Mouse (Mus musculus) forebrain, embryonic 12.5 days (tissue): Measurements from ENCODE around the gene Lrrc49. TPM values are rescaled to one million over a fixed set of nuclear protein-coding genes. Genes with fewer than 3 reads are reported as not detected.
A peak's percentile ranks its signal among the peaks of the same experiment; 100 is the strongest.

Source experiments
- ATAC-seq: fragments of 200-750 bp; cut with Nextera tagmentation; 2 replicates; pipeline ENCODE4 v1.8.0; 2017; ENCODE audit warnings: moderate TSS enrichment; ENCODE audit not compliant: low FRiP score
- H3K27ac ChIP-seq: fragments of 300-500 bp; sonication (generic); 2 replicates; pipeline ENCODE4 v1.5.1; 2016; ENCODE audit warnings: mild to moderate bottlenecking
- H3K27me3 ChIP-seq: fragments of 300-500 bp; sonication (generic); 2 replicates; pipeline ENCODE4 v1.6.1; 2016; ENCODE audit warnings: mild to moderate bottlenecking
- H3K36me3 ChIP-seq: fragments of 300-500 bp; sonication (generic); replicated peaks from 2 replicates; pipeline ENCODE4 v1.6.1; 2016; ENCODE audit warnings: mild to moderate bottlenecking
- H3K4me1 ChIP-seq: fragments of 300-500 bp; sonication (generic); 2 replicates; pipeline ENCODE4 v1.6.1; 2016
- H3K4me2 ChIP-seq: fragments of 300-500 bp; sonication (generic); 2 replicates; pipeline ENCODE4 v1.6.1; 2016; ENCODE audit warnings: mild to moderate bottlenecking, moderate library complexity
- H3K4me3 ChIP-seq: fragments of 300-500 bp; sonication (generic); replicated peaks from 2 replicates; pipeline ENCODE4 v1.5.1; 2016; ENCODE audit warnings: mild to moderate bottlenecking
- H3K9ac ChIP-seq: fragments of 300-500 bp; sonication (generic); 2 replicates; pipeline ENCODE4 v1.6.1; 2016; ENCODE audit warnings: mild to moderate bottlenecking
- H3K9me3 ChIP-seq: fragments of 300-500 bp; sonication (generic); 2 replicates; pipeline ENCODE4 v1.6.1; 2016
- WGBS: fragments of 180-500 bp; shearing (Covaris S2); methylation state at CpG from one replicate; pipeline ENCODE4 v1.1.7; 2016; 5-methylcytosine and 5-hydroxymethylcytosine counted together
- polyA plus RNA-seq: library from polyadenylated mRNA; unstranded; fragments of >200 nt; fragmentation: Nextera tagmentation; extraction: Ambion mirVana; gene quantifications from 2 replicates; pipeline ENCODE4 v1.2.1, GENCODE M21; 2016

The Lrrc49 gene
- polyA plus RNA-seq, 1 experiment from 2014 or later, result 62.4 TPM

DNA sequence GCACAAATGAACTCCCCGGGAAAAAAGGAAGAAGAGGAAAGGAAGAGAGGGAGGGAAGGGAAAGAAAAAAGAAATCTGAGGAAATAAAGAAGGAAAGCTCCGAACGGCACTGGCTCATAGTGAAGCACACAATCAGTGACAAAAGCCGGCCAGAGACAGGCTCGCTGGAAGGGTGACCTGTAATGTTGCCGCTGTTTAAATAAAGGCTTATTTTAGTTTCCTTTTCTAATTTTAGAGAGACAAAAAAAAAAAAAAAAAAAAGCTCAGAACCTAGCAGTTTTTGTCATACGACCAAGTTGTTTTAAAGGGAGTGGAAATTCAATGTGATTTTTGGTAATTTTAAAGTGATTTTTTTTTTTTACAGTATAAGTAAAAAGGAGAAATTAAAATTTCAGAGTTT is 71.6 kb downstream of the Lrrc49 start:
- Histone ChIP-seq H3K27me3 (no peaks in the 10 kb centered on the region), H3K9me3 (no peaks in the 10 kb centered on the region), H3K4me1 (no peaks in the 10 kb centered on the region), H3K9ac (no peak overlapping the region), H3K4me2 (no peak overlapping the region), H3K36me3 (peaks cover 17% of the 10 kb centered on the region), H3K4me3 (no peak overlapping the region), H3K27ac (no peak overlapping the region)
- no peak for ATAC-seq
- 85% methylated on average over 7 of the region's 7 CpGs for WGBS

DNA sequence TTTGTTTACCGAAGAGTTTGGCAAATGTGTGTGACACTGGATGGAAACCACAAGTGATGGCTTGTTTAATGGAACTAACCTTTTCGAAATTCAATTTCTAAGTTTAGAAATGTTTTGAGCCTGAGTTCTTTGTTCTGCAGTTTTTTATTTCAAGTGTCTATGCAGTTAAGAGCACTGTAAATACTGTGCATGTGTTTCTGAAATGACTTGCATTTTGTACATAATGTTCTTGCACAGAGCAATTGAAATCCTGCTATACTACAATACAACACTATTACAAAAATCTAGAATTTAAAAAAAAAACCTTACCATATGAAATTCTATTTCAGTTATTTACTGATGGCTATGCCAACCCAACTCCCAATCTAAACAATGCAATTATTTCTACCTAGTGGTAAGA is 75.7 kb downstream of the Lrrc49 start:
- Histone ChIP-seq H3K27me3 (no peaks in the 10 kb centered on the region), H3K4me3 (no peak overlapping the region), H3K9ac (no peak overlapping the region), H3K4me2 (no peak overlapping the region), H3K36me3 (peaks cover 37% of the 10 kb centered on the region), H3K4me1 (no peaks in the 10 kb centered on the region), H3K27ac (no peak overlapping the region), H3K9me3 (no peaks in the 10 kb centered on the region)
- no peak for ATAC-seq
- 96% methylated on average over 2 of the region's 2 CpGs for WGBS

DNA sequence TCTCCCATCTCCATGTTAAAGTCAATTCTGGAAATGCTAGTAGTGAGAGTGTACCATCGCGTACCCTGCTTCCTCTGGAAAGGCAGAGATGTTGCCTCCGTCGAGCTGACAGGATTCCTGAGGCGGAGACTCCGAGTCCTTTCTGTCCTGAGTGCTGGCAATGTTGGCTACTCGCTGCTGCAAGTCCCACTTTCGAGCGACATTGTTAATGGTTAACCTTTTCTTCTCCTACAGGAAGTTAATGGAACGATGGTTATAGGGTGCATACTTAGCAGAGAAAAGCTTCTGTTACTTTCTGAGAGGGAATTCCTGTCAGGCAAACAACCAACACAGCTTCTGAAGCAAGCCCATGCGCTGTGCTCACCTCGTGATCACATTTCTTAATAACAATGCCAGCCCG is 77.8 kb downstream of the Lrrc49 start:
- Histone ChIP-seq H3K27ac (no peak overlapping the region), H3K9ac (no peak overlapping the region), H3K4me3 (no peak overlapping the region), H3K4me1 (no peaks in the 10 kb centered on the region), H3K27me3 (no peaks in the 10 kb centered on the region), H3K4me2 (no peak overlapping the region), H3K36me3 (peaks cover 44% of the 10 kb centered on the region), H3K9me3 (no peaks in the 10 kb centered on the region)
- no peak for ATAC-seq
- 87% methylated on average over 13 of the region's 13 CpGs for WGBS

DNA sequence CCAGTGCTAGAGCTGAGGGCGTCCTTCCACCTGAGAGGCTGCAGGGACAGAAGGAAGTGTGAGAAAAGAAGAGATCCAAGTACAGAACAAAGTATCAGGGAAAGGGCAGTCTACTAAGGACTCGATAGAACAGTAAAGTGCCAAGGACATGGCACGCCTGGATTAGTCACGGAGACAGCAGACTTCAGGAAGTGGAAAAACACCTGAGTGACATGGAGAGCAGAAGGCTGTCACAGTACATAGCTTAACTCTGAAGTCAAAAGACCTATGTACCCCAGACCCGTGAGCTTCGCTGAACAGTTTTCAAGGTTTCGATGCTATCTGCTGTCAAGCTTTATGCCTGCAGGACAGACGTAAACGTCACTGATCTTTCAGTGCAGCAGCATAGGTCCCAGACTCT is 79.1 kb downstream of the Lrrc49 start:
- no peak overlapping the region for H3K9ac ChIP-seq
- peaks cover 50% of the 10 kb centered on the region for H3K36me3 ChIP-seq
- no peaks in the 10 kb centered on the region for H3K27me3 ChIP-seq
- no peaks in the 10 kb centered on the region for H3K4me1 ChIP-seq
- no peak overlapping the region for H3K4me2 ChIP-seq
- no peaks in the 10 kb centered on the region for H3K9me3 ChIP-seq
- no peak overlapping the region for H3K27ac ChIP-seq
- no peak overlapping the region for H3K4me3 ChIP-seq
- no peak for ATAC-seq
- 93% methylated on average over 9 of the region's 9 CpGs for WGBS

DNA sequence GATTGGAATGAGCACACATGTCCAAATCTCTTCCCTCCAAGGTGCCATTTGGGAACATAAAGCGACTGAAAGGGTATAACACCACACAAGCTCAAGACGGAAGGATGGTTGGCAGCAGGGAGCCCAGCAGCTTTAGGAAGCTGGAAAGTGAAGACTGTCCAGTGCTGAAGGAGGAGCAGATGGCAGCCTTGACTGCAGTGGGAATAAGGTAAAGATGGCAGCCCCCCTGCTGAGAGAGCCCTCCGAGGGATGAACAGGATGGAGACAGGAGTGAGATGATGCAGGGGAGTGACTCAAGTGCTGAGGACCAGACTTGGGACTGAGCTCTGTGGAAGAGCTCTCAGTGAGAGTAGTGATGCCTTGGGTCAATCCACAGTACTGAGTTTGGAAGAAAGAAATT is 79.9 kb downstream of the Lrrc49 start:
- no peak overlapping the region for H3K4me2 ChIP-seq
- no peak overlapping the region for H3K27ac ChIP-seq
- no peaks in the 10 kb centered on the region for H3K27me3 ChIP-seq
- H3K9me3 ChIP-seq, result no peaks in the 10 kb centered on the region
- peaks cover 47% of the 10 kb centered on the region for H3K36me3 ChIP-seq
- no peak for ATAC-seq
- H3K4me1 ChIP-seq, result no peaks in the 10 kb centered on the region
- 77% methylated on average over 3 of the region's 3 CpGs for WGBS
- H3K4me3 ChIP-seq, result no peak overlapping the region
- H3K9ac ChIP-seq, result no peak overlapping the region

DNA sequence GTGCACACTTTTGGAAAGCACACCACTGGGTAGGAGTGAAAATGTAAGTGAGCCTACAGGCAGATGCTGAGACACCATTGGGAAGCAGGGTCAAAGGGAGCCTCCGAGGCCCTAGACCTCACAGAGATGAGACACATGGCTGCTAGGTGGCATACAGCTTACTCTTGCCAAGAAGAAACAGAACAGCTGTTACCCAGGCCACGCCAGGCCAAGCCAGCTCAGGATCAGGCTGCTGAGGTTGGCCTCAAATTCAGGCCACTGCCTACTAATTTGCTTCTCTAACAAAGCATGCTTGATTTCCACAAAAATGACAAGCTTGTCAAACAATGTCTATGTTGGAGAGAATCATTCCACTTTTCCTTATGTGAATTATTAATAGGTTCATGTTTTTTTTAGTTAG is 83.0 kb downstream of the Lrrc49 start:
- H3K4me3 ChIP-seq, result no peak overlapping the region
- WGBS, result 79% methylated on average over 2 of the region's 2 CpGs
- peaks cover 50% of the 10 kb centered on the region for H3K36me3 ChIP-seq
- H3K4me2 ChIP-seq, result no peak overlapping the region
- H3K9me3 ChIP-seq, result no peaks in the 10 kb centered on the region
- H3K27ac ChIP-seq, result no peak overlapping the region
- H3K9ac ChIP-seq, result no peak overlapping the region
- ATAC-seq, result no peak
- no peaks in the 10 kb centered on the region for H3K27me3 ChIP-seq
- no peaks in the 10 kb centered on the region for H3K4me1 ChIP-seq

DNA sequence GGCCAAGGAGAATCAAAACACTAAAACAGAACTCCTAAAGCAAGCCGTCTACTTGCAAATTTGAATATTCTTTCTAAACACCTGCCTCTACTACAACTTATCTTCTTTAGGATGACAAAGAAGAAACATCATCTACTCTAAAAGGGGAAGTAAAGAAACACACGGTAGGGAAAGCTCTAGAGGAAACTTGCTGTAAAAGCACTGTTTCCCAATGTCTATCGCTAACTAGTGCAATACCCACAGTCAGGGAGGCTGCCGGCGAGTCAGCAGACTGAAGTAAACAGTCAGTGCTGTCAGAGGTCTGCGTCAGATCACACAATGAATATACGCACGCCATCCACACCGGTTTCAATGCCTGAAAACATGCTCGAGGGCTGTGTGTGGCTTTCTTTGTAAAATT is 86.0 kb downstream of the Lrrc49 start:
- Histone ChIP-seq H3K4me1 (no peaks in the 10 kb centered on the region), H3K27me3 (no peaks in the 10 kb centered on the region), H3K4me2 (no peak overlapping the region), H3K36me3 (peaks cover 52% of the 10 kb centered on the region), H3K9me3 (no peaks in the 10 kb centered on the region), H3K9ac (no peak overlapping the region), H3K27ac (no peak overlapping the region), H3K4me3 (no peak overlapping the region)
- no peak for ATAC-seq
- 90% methylated on average over 10 of the region's 10 CpGs for WGBS

DNA sequence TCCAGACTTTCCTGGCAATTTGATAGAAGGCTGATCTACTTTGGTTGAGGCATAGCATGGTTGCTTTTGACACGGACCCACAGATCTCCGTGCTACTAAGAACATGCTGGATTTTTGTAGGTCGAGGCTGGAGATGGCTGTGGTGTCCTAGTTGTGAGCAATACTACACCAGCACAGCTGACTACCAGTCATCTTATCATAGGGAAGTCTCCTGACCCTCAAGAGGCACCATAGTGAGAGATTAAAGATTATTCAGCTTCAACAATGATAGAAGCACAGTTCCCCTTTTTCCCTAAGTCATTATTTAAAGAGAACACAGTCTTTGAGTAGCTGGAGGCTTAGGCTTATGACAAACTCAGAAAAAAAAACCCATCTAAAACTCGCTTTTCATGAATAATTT is 87.7 kb downstream of the Lrrc49 start:
- Histone ChIP-seq H3K4me2 (no peak overlapping the region), H3K27ac (peak overlapping the region; percentile 13; the same call in 1 of the 2 replicates), H3K4me1 (no peaks in the 10 kb centered on the region), H3K27me3 (no peaks in the 10 kb centered on the region), H3K36me3 (peaks cover 53% of the 10 kb centered on the region), H3K9ac (no peak overlapping the region), H3K9me3 (no peaks in the 10 kb centered on the region), H3K4me3 (no peak overlapping the region)
- ATAC-seq, result no peak
- 95% methylated on average over 4 of the region's 4 CpGs for WGBS

DNA sequence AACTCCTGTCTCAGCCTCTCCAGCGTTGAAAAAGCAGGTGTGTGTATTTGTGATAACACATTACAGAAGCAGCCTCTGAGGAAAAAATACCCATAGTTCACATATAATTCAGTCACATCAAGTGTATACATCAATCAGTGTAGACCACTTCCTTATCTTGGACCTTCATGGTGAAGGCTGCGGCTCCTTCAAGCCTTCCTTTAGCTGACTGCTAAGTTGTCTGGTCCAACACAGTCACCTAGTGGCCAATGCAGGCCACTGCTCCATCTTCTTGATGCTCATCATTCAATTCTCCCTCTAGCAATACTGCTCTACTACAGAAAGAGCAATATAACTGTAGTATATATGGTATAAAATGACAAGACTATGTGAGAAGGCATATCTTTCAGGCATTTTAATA is 88.5 kb downstream of the Lrrc49 start:
- no peak overlapping the region for H3K4me2 ChIP-seq
- 85% methylated on average over 2 of the region's 2 CpGs for WGBS
- no peak overlapping the region for H3K9ac ChIP-seq
- H3K36me3 ChIP-seq, result peaks cover 52% of the 10 kb centered on the region
- H3K4me3 ChIP-seq, result no peak overlapping the region
- H3K4me1 ChIP-seq, result no peaks in the 10 kb centered on the region
- H3K9me3 ChIP-seq, result no peaks in the 10 kb centered on the region
- H3K27me3 ChIP-seq, result no peaks in the 10 kb centered on the region
- no peak for ATAC-seq
- H3K27ac ChIP-seq, result no peak overlapping the region

DNA sequence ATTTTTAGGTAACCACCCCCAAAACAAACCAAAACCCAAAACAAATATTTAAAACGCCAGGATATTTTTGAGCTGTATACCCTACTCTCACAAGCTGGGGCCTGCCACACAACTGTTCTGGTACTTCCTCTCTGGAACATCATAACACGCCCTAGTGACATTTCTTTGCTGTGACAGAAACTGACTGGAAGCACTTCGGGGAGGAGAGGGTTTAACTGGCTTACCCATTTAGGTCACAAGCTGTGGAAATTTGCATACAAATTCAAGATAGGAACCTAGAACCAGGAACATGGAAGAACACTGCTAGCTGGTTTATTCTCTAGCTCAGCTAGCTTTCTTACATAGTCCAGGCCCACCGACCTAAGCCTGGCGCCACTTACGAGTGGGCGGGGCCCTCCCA is 92.6 kb downstream of the Lrrc49 start:
- 84% methylated on average over 7 of the region's 7 CpGs for WGBS
- no peak for ATAC-seq
- Histone ChIP-seq H3K4me2 (no peak overlapping the region), H3K9me3 (no peaks in the 10 kb centered on the region), H3K4me1 (no peaks in the 10 kb centered on the region), H3K36me3 (peaks cover 66% of the 10 kb centered on the region), H3K27me3 (no peaks in the 10 kb centered on the region), H3K27ac (no peak overlapping the region), H3K4me3 (no peak overlapping the region), H3K9ac (no peak overlapping the region)

DNA sequence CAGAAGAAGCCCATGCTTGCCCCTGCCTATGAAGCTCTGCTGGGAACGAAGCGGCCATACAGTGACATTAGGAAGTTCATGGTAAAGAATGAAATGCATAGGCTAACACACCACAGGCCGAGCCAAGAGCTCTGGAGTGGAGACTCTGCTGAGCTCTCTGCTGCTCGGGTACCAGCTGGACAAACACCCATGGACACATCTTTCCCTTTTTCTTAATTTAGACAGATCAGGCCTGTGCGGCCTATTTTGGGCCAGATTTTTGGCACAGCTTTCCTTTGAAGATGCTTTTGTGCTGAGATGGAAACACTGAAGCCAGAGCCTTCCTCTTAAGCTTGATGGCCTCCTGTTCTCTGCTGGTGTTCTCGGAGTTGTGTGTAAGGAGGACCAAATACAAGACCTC is 95.0 kb downstream of the Lrrc49 start:
- H3K9ac ChIP-seq, result no peak overlapping the region
- H3K9me3 ChIP-seq, result no peaks in the 10 kb centered on the region
- H3K27me3 ChIP-seq, result no peaks in the 10 kb centered on the region
- ATAC-seq, result no peak
- peaks cover 74% of the 10 kb centered on the region for H3K36me3 ChIP-seq
- H3K27ac ChIP-seq, result no peak overlapping the region
- H3K4me3 ChIP-seq, result no peak overlapping the region
- no peaks in the 10 kb centered on the region for H3K4me1 ChIP-seq
- H3K4me2 ChIP-seq, result no peak overlapping the region
- 91% methylated on average over 6 of the region's 6 CpGs for WGBS

DNA sequence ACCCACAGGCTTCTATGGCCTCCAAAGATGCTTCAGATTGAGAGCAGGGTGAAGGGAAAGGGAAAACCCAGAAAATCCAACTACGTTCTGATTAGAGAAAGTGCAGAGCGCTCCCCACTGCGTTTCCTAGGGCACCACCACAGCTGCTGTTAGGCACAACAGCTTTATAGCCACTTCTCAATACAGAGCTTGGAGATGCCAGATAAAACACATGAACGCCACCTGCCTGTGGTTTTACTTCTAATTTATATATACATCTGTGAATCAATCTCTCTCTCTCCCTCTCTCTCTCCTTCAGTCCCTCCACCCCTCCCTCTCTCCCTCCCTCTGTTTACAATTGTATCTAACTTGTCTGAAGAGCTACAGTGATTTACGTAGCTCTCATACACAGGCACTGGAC is 95.6 kb downstream of the Lrrc49 start:
- Histone ChIP-seq H3K36me3 (peaks cover 74% of the 10 kb centered on the region), H3K27me3 (no peaks in the 10 kb centered on the region), H3K4me3 (no peak overlapping the region), H3K4me2 (no peak overlapping the region), H3K27ac (no peak overlapping the region), H3K9me3 (no peaks in the 10 kb centered on the region), H3K4me1 (no peaks in the 10 kb centered on the region), H3K9ac (no peak overlapping the region)
- 91% methylated on average over 5 of the region's 5 CpGs for WGBS
- ATAC-seq, result no peak

DNA sequence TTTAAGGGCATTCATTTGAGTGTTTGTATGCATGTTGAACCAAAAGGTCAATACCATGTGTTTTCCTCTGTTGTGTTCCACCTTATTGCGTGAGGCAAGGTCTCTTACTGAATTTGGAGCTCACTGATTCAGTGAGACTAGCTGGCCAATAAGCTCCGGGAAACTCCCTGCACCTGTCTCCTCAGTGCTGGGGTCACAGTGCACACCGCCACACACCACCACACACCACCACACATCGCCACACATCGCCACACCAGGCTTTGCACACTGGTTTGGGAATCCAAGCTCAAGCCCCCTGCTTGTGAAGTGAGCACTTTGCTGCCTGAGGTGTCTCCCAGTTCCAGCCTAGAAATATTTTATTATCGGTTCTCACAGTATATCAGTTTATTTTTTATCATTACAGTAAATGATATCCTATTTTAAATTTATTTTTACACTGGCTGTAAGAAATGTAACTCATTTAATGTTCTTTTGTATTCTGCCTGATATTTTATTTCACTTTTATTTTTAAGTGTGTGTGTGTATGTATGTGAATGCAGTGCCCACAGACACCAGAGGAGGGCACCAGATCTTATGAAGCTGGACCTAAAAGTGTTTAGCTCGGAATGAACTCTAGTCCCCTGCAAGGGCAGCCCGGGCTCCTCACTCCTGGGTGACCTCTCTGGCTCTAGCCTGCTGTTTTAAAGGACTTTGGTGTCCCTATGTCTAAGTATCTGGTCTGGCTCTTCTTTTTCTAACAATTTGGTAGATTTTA is 96.9 kb downstream of the Lrrc49 start:
- Histone ChIP-seq H3K4me2 (no peak overlapping the region), H3K4me1 (no peaks in the 10 kb centered on the region), H3K36me3 (peaks cover 77% of the 10 kb centered on the region), H3K9me3 (no peaks in the 10 kb centered on the region), H3K27ac (no peak overlapping the region), H3K27me3 (no peaks in the 10 kb centered on the region), H3K9ac (no peak overlapping the region), H3K4me3 (no peak overlapping the region)
- 95% methylated on average over 8 of the region's 8 CpGs for WGBS
- ATAC-seq, result no peak
